Mouse (Mus musculus): ENCODE results near the gene Baiap2l1.

The Baiap2l1 gene

GRCm38 (mm10) chr5:144283551-144284031 is 74.3 kb downstream of the Baiap2l1 start:
- DNase-seq = no peak

DNA sequence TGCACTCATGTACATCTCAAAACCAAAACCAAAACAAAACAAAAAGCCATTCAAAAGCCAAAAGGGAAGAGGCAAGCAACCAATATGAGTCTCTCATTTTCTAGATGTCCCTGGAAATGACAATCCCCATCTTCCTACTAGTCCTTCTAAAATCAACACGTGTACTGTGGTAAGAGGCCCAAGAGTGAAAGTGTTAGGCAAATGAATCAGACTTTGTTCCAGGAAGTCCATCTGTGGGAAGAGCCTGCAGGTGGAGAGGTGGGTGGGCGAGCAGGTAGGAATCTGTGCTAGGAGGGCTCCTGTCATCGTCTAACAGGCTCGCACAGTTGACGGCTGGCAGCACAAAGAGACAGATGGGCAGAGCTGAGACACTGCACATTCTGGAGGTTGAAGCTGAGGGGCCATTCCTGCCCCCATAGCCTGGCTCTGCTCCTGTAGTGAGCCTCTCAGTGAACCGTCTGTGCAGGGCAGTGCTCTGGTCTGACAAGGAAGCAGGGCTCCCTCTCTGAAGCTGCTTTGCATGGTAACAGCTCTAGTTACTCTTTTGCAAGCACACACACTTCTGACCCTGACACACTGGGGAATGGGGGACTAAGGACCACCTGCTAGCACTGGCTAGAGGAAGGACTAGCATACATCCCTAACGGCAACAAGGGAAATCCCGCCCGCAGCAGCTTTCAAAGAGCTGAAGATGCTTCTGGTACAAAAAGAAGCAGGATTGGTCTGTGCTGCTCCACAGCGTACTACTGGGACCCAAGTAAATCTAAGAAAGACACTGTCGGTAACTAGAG is 75.2 kb downstream of the Baiap2l1 start:
- DNase-seq = no peak

GRCm38 (mm10) chr5:144279926-144280325 is 78.0 kb downstream of the Baiap2l1 start:
- DNase-seq = no peak

GRCm38 (mm10) chr5:144279081-144279541 is 78.8 kb downstream of the Baiap2l1 start:
- DNase-seq = no peak

GRCm38 (mm10) chr5:144278374-144278960 is 79.4 kb downstream of the Baiap2l1 start:
- DNase-seq = no peak

DNA sequence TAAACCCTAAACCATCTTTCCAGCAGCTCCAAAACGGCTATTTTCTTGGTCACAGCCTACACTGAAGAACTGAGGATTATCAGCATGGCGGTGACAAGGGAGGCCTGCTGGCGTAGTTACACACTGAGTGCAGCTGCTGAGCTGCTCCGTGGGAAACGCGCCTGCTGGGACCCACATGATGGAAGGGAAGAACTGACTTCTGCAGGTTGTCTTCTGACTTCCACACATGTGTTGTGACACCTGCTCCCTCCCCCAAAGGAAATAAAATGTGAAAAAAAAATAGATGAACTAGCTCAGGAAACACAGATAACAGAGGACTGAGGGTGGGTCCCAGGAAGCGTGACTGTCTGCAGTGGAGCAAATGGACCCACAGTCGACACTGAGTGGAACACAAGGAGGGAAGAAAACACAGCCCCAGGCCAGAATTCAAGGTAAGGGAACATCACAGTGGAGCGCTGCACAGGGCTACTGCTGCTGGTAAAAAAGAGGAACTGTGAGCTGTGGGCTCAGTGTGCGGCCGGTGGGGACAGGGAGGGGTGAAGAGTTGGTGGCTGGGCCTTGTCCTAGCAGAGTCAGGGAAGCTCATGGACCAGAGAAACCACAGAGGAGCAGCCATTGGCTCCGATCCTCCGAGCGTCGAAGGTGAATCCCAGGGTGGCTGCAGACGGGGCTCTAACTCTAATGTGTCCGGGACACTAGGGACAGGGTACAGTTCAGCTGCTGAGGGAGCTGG is 80.8 kb downstream of the Baiap2l1 start:
- DNase-seq = peak; percentile 52 to 58

DNA sequence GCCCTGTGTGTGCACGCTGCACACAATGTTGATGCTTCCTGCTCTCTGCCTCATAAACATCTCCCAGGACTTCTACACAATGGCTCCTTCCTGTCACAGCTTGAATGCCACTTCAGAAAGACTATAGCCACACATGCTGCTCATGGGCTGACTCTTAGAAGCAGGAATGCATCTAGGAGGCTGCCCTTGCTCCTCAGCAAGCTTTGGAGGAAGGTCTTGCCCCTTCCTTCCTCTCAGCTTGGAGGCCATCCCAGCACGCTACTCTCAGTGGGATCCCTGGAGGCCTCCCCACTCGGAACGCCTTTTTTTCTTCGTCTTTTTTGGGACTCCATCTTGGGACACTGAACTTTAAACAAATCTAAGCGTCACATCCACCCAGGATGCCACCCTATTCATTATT is 83.0 kb downstream of the Baiap2l1 start:
- no peak for DNase-seq

DNA sequence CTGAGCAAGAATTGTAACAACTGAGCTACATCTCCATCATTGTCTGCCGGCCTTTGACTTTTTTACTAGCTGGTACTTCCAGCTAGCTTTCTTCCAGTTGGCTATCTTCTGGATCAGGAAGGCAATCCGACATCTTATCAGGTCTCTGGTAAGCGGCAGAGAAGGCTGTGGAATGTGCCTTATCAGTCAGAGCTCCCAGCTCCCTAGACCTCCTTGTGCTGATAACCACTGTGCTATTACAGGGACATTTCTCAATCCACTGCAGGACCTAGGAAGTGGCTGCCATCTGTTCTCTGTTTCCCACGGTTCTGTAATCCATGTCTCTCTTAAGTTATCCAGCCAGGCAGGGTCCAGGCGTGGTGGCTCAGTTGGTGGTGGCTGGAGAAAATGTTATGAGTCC is 86.1 kb downstream of the Baiap2l1 start:
- no peak for DNase-seq

DNA sequence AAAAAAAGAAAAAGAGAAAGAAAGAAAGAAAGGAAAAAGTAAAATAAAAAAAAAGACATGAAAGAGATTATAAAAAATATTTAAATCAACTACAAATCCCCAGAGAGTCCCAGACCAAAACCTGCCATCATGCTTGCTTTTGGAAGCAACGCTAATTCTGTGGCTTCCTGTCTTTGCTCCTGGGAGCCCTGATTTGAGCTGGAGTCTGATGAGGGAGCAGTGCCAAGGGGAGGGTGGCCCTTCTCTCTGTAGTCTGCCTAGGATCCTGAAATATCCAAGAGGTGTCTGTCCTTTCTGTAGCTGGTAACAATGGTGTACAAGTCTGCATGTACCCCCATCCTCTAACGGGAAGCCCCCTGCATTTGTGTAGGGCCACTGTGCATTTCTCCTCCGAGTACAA is 86.8 kb downstream of the Baiap2l1 start:
- no peak for DNase-seq

DNA sequence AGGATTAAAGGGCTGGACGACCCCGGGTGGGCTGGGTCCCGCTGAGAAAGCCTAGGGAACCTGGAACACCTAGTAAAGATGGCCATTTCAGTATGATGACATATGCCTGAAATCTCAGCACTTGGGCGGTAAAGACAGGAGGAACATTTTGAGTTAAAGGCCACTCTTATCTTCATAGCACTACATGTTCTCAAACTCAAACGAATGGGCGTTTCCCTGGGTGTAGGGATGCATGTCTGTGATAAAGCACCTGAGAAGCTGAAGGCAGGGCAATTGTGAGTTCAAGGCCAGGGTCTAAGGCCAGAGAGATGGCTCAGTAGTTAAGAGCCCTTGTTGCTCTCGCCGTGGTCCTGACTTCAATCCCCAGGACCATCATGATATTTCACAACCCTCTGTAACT is 87.5 kb downstream of the Baiap2l1 start:
- no peak for DNase-seq

GRCm38 (mm10) chr5:144269926-144270325 is 88.0 kb downstream of the Baiap2l1 start:
- no peak for DNase-seq

DNA sequence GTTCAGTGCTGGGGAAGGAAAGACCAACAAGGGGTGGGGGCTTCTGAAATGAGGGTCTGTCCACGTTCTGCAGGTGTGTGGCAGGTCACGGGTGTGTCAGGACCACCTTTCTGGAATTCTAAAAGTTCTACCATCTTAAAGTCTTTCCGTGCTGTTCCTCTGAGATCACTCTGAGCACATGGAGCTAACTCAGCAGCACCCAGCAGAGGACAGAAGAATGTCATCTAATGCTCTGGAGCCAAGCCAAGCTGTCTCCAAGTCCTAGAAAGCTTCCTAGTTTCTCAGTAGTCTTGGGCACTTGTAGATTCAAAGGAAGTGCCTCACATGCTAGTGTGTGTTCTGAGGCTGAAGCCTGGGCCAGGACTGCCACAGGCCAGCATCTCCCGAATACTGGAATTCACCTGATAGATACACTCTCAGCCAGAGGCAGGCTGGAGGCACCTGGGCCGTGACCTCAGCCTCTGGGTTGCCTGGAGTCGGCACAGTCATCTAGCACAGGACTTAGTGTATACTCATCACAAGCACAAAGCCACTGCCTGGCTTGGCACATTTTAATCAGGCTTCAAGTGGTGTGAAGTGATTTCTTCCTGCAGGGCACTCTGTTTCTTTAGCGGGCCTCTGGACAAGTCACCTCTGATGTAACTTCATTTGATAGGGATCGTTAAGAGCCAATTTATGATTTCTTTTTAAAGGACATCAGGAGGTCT is 90.2 kb downstream of the Baiap2l1 start:
- peak in 1 of 2 experiments; percentile 45 for DNase-seq

- DNase-seq = no peak
Measured at GRCm38 (mm10) chr5:144263496-144263895, 94.4 kb downstream of the Baiap2l1 start.

DNA sequence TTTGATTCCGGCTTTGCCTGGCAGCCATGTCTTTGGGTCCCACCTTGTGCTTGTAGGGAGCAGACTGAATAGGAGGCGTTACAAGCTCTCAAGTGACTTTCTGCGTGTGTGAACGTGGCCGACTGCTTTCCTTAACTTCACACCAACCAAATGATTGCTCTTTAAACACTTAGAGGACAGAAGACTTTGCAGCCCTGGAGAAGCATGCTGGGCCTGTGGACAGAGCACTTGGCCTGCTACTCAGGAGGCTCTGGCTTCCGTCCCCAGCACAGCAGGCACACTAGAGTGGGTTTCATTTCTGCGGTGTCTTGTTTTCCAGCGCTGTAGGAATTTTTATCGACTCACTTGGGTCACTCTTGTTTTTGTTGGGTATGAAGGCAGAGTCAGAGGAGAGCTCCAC is 94.8 kb downstream of the Baiap2l1 start:
- DNase-seq = no peak

DNA sequence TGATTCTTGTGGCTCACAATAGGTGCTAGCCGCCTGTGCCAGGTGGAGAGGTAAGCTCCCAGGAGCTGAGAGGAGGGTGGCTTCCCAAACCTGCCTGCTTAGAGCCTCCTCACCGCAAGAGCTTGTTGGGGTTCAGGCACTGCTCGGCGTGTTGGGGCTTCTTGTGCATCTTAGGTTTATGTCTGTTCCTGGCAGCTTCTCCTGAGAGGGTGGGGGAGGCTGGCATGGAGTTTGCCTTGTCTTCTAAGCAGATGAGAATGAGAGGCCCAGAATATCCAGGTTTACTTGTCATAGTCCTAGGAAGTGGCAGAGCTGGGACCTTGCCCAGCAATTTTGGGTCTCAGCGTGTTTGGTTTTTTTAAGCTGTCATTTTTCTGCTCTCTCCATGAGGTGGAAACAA is 96.1 kb downstream of the Baiap2l1 start:
- DNase-seq = no peak

GRCm38 (mm10) chr5:144261309-144261708 is 96.6 kb downstream of the Baiap2l1 start:
- no peak for DNase-seq

DNA sequence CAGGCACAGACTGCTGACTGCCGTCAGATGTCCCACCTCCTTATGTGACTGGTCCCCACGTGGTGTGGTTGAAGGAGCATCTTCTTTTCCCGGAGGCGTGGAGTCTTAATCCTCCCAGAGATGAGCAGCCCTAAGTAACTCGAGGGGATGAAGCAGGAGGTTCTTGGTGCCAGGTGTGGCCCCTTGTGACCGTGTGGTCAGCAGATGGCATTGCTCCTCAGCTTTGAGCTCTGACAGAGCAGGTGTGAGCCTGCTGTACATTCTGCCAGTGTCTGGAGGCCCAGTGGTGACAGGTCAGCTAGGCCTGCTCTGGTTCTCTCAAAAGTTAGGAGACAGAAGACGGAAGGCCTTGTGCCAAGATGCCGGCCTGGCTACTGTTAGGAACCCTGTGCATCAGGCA is 97.4 kb downstream of the Baiap2l1 start:
- no peak for DNase-seq

DNA sequence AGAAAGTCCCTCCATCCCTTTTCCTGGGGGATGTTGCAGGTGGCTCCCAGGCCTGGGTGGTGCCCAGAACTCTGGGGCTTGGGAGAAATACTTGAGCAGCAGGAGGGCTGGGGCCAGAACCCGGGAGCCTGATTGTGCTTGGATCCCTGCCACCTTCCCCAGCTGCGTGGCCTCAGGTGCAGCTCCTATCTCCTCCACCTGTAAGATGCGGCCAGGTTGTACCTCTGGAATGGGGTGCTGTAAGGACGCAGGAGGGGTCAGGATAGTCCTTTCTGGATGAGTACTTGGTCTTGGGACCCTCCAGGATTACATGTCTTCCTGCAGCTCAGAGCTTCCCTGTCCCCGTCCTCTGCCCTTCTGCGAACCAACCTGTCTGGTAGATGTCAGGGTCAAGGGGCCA is 98.7 kb downstream of the Baiap2l1 start:
- no peak for DNase-seq

GRCm38 (mm10) chr5:144258687-144259086 is 99.2 kb downstream of the Baiap2l1 start:
- no peak for DNase-seq

- DNase-seq = no peak
Measured at GRCm38 (mm10) chr5:144258131-144258611, 99.7 kb downstream of the Baiap2l1 start.

GRCm38 (mm10) chr5:144257451-144258110 is 100.3 kb downstream of the Baiap2l1 start:
- DNase-seq = no peak

GRCm38 (mm10) chr5:144256888-144257287 is 101.0 kb downstream of the Baiap2l1 start:
- DNase-seq = no peak
